Mouse (Mus musculus) liver, postnatal 0 days (tissue): ENCODE measurements around the gene Vegfb. TPM values are rescaled to one million over a fixed set of nuclear protein-coding genes. Genes with fewer than 3 reads are reported as not detected.

Source experiments
- ATAC-seq: fragments of 200-750 bp; cut with Nextera tagmentation; 2 replicates; pipeline ENCODE4 v1.8.0; 2017; ENCODE audit warnings: mild to moderate bottlenecking, moderate library complexity
- DNase-seq: peaks from one replicate; pipeline ENCODE4 v3.0.0-alpha.2; 2016
- H3K27ac ChIP-seq: fragments of 300-500 bp; sonication (generic); 2 replicates; pipeline ENCODE4 v1.5.1; 2014; ENCODE audit warnings: antibody characterized with exemption, moderate library complexity, mild to moderate bottlenecking, low read depth
- H3K27me3 ChIP-seq: fragments of 300-500 bp; sonication (generic); 2 replicates; pipeline ENCODE4 v1.6.1; 2014; ENCODE audit warnings: low read length, control low read depth, mixed read lengths; ENCODE audit not compliant: insufficient read depth
- H3K36me3 ChIP-seq: fragments of 300-500 bp; sonication (generic); replicated peaks from 2 replicates; pipeline ENCODE4 v1.6.1; 2014; ENCODE audit warnings: mild to moderate bottlenecking, control low read depth, low read length, moderate library complexity, mixed read lengths; ENCODE audit not compliant: insufficient read depth
- H3K4me1 ChIP-seq: fragments of 300-500 bp; sonication (generic); 2 replicates; pipeline ENCODE4 v1.6.1; 2014; ENCODE audit warnings: antibody characterized with exemption, mild to moderate bottlenecking, control low read depth; ENCODE audit not compliant: insufficient read depth
- H3K4me2 ChIP-seq: fragments of 300-500 bp; sonication (generic); 2 replicates; pipeline ENCODE4 v1.6.1; 2014; ENCODE audit warnings: low read depth, mild to moderate bottlenecking, low read length, moderate library complexity, mixed read lengths
- H3K4me3 ChIP-seq: fragments of 300-500 bp; sonication (generic); 2 replicates; pipeline ENCODE4 v1.5.1; 2014; ENCODE audit warnings: low read depth, low read length
- H3K9ac ChIP-seq: fragments of 300-500 bp; sonication (generic); replicated peaks from 2 replicates; pipeline ENCODE4 v1.6.1; 2014; ENCODE audit warnings: mild to moderate bottlenecking, moderate library complexity
- H3K9me3 ChIP-seq: fragments of 300-500 bp; sonication (generic); 2 replicates; pipeline ENCODE4 v1.6.1; 2016; ENCODE audit warnings: mild to moderate bottlenecking, control low read depth, low read length, mixed read lengths
- CTCF ChIP-seq: sonication (generic); IDR thresholded peaks from 2 replicates; pipeline ENCODE4 v1.5.1; 2016; ENCODE audit warnings: antibody characterized with exemption, low read depth
- EP300 ChIP-seq: IDR thresholded peaks from 2 replicates; pipeline ENCODE4 v1.6.1; 2016; ENCODE audit warnings: antibody characterized with exemption, low read depth, mild to moderate bottlenecking
- WGBS: fragments of 180-500 bp; shearing (Covaris S2); extraction: QIAGEN DNeasy Blood & Tissue Kit; methylation state at CpG from one replicate; pipeline ENCODE4 v1.1.7; 2014; ENCODE audit not compliant: insufficient replicate concordance; 5-methylcytosine and 5-hydroxymethylcytosine counted together
- polyA plus RNA-seq: library from polyadenylated mRNA; unstranded; fragments of >200 nt; fragmentation: Nextera tagmentation; extraction: Ambion mirVana; gene quantifications from 2 replicates; pipeline ENCODE4 v1.2.1, GENCODE M21; 2015

The Vegfb gene
- 11.9 and 13.7 TPM in 2 replicates for polyA plus RNA-seq

GRCm38 (mm10) chr19:6987061-6987903 lies at the start of gene Vegfb:
TSS of gene Vegfb (minus strand) at chr19:6987651.
- ATAC-seq (peak; percentile 43), DNase-seq (peak; percentile 71)
- Histone ChIP-seq H3K4me2 (peak within 1 kb of the TSS; percentile 98), H3K9me3 (no peaks in the 10 kb centered on the region), H3K4me3 (peak within 1 kb of the TSS; percentile 77), H3K27me3 (no peaks in the 10 kb centered on the region), H3K27ac (peak within 1 kb of the TSS; percentile 76), H3K9ac (peak within 1 kb of the TSS; percentile 75), H3K36me3 (peaks cover 18% of the 10 kb centered on the region; the same call in 1 of the 2 replicates), H3K4me1 (peaks cover 28% of the 10 kb centered on the region)
- TF ChIP-seq EP300 (no peak), CTCF (no peak)
- WGBS: 1% methylated on average over 50 of the region's 85 CpGs

- Histone ChIP-seq H3K4me1 (peaks cover 16% of the 10 kb centered on the region), H3K27me3 (no peaks in the 10 kb centered on the region), H3K4me3 (no peak overlapping the region), H3K4me2 (no peak overlapping the region), H3K27ac (no peak overlapping the region), H3K9ac (no peak overlapping the region), H3K36me3 (peaks cover 50% of the 10 kb centered on the region), H3K9me3 (no peaks in the 10 kb centered on the region)
- DNase-seq (no peak), ATAC-seq (no peak)
- 85% methylated on average over 5 of the region's 5 CpGs for WGBS
- no peak for TF ChIP-seq EP300
- 0 out of 2 replicates have a peak, but pooled peaks have one; percentile 11 for TF ChIP-seq CTCF
Measured at GRCm38 (mm10) chr19:7034006-7034405, 46.6 kb upstream of the Vegfb start.

- no peak overlapping the region for H3K4me2 ChIP-seq
- H3K9me3 ChIP-seq: no peaks in the 10 kb centered on the region
- H3K9ac ChIP-seq: no peak overlapping the region
- no peak for TF ChIP-seq CTCF
- no peak for TF ChIP-seq EP300
- no peak overlapping the region for H3K27ac ChIP-seq
- H3K27me3 ChIP-seq: no peaks in the 10 kb centered on the region
- H3K4me3 ChIP-seq: no peak overlapping the region
- WGBS: 87% methylated on average over 5 of the region's 5 CpGs
- ATAC-seq (no peak), DNase-seq (no peak)
- no peaks in the 10 kb centered on the region for H3K4me1 ChIP-seq
- H3K36me3 ChIP-seq: peaks cover 83% of the 10 kb centered on the region
Measured at GRCm38 (mm10) chr19:7029531-7029930, 42.1 kb upstream of the Vegfb start.

GRCm38 (mm10) chr19:7020224-7020641 lies 32.8 kb upstream of the Vegfb start:
- DNase-seq (peak; percentile 74), ATAC-seq (peak; percentile 12)
- H3K27me3 ChIP-seq: no peaks in the 10 kb centered on the region
- peak overlapping the region; percentile 73; the same call in 1 of the 2 replicates for H3K9ac ChIP-seq
- H3K4me1 ChIP-seq: peaks cover 18% of the 10 kb centered on the region
- H3K36me3 ChIP-seq: peaks cover 56% of the 10 kb centered on the region
- 18% methylated on average over 3 of the region's 3 CpGs for WGBS
- H3K27ac ChIP-seq: peak overlapping the region; percentile 97
- TF ChIP-seq EP300 (no peak), CTCF (peak; percentile 93)
- H3K4me2 ChIP-seq: peak overlapping the region; percentile 80
- H3K4me3 ChIP-seq: no peak overlapping the region
- no peaks in the 10 kb centered on the region for H3K9me3 ChIP-seq

- DNase-seq (peak; percentile 83), ATAC-seq (peak; percentile 63)
- H3K4me3 ChIP-seq: peak within 1 kb of the TSS; percentile 54
- peak within 1 kb of the TSS; percentile 97 for H3K27ac ChIP-seq
- H3K9ac ChIP-seq: peak within 1 kb of the TSS; percentile 73
- peak within 1 kb of the TSS; percentile 80 for H3K4me2 ChIP-seq
- no peaks in the 10 kb centered on the region for H3K9me3 ChIP-seq
- H3K4me1 ChIP-seq: peaks cover 18% of the 10 kb centered on the region
- WGBS: 30% methylated on average over 5 of the region's 5 CpGs
- peaks cover 54% of the 10 kb centered on the region for H3K36me3 ChIP-seq
- TF ChIP-seq CTCF (no peak), EP300 (no peak)
- no peaks in the 10 kb centered on the region for H3K27me3 ChIP-seq
Measured at GRCm38 (mm10) chr19:7019191-7019590, 31.7 kb upstream of the Vegfb start, which contains the start of gene Fermt3. TSS of gene Fermt3 (minus strand) at chr19:7019469.

- Histone ChIP-seq H3K27ac (peak overlapping the region; percentile 97), H3K4me1 (peaks cover 18% of the 10 kb centered on the region), H3K4me3 (peak overlapping the region; percentile 54), H3K27me3 (no peaks in the 10 kb centered on the region), H3K9ac (peak overlapping the region; percentile 73), H3K36me3 (peaks cover 55% of the 10 kb centered on the region), H3K4me2 (peak overlapping the region; percentile 80), H3K9me3 (no peaks in the 10 kb centered on the region)
- TF ChIP-seq CTCF (no peak), EP300 (no peak)
- 26% methylated on average over 11 of the region's 11 CpGs for WGBS
- ATAC-seq (peak; percentile 9), DNase-seq (no peak)
Measured at GRCm38 (mm10) chr19:7018546-7018945, 31.1 kb upstream of the Vegfb start.
